Mouse (Mus musculus): ENCODE measurements around the gene Tubal3.
"Not testable (repeated sequence)": the region's sequence is repeated elsewhere in the genome, so short reads cannot be mapped to it uniquely, and the experiment has no call there.

Tubal3 gene

GRCm38 (mm10) chr13:3917571-3918311 lies at the start of gene Tubal3, which contains the start of gene Net1:
Gene Tubal3, plus strand, starts transcription at chr13:3918274.
Gene Net1, minus strand, starts transcription at chr13:3918220.
- DNase-seq (ENCODE audit: low spot score in 2 of 2) = peak; percentile 83 to 86

DNA sequence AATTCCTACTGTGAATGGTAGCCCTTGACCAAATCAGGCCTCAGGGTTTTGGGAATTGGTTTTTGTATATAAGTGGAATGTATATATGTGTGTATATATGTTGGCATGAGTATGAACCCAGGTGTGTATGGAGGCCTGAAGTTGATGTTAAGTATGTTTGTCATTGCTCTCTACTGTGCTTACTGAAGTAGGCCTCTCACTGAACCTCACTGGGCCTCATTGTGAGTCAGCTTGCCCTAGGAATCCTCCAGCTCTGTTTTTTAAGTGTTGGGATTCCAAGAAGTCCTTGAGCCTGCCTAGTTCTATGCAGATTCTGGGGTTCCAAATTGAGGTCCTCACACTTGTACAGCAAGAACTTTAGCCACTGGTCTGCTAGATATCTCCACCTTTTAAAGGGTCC lies 48.2 kb upstream of the Tubal3 start:
- no peak for DNase-seq (ENCODE audit: low spot score in 2 of 2)

GRCm38 (mm10) chr13:3872832-3873231 lies 45.2 kb upstream of the Tubal3 start:
- DNase-seq (ENCODE audit: low spot score in 2 of 2) = no peak

DNA sequence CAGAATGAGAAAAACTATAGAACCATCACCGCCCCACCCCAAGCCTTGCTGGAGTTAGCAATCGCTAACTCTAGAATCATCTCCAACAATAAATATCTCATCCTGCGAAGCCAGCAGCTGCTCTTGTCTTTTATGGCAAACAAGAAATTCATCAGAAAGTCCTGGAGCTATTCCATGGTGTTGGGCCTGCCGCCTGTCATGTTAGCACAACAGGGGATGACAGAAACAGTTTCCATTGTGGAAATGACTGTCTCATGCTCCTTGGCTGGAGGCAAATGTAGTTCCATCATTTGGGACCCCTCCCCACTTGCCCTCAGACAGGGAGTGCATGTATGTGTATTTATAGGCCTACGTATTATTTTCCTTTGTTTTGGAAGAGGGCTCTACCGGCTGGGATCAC lies 41.6 kb upstream of the Tubal3 start:
- no peak for DNase-seq (ENCODE audit: low spot score in 2 of 2)

- peak in 1 of 2 experiments; percentile 47 for DNase-seq (ENCODE audit: low spot score in 2 of 2)
Measured at GRCm38 (mm10) chr13:3877185-3877584, 40.9 kb upstream of the Tubal3 start.

DNA sequence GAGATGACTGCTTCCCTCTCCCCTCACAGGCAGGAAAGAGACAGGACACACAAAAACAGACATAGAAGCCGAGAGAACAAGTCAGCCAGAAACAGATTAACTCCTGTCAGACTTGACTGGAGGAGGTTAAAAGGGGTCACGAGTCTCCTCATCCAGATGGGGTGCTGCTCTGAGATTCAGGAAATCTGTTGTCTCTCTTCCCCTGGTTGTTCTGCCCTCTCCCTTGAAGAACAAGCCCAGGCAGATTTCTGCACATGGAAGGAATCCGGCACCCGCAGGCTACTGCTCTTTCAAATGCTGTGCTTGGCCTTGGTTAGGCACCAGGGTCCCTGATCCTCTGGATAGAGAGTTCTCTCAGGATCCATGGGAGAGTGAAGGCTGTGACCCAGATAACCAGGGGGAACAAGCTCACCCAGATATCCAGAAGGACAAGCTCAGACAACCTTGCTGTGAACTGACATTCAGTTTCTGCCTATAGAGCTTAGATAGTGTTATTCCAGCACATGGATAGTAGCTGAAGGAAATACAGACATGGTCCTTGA lies 40.3 kb upstream of the Tubal3 start:
- no peak for DNase-seq (ENCODE audit: low spot score in 2 of 2)

DNA sequence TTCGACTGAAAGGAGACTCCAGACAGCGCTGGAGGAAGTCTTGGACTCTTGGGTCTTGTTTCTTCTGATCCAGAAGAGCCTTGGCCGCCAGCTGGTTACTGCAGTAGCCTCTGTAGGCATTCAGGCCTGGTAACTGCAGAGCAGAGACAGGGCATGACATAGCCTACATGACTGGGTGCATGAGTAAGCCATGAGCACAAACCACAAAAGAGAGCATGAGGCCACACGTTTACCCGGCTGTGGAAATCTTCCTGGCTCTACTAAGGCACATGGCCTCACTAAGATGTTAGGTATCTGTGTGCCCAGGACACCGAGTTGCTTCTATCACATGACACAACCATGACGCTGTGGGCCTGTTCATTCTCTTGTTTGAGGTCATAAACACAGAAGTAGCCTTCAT lies 31.4 kb upstream of the Tubal3 start:
- DNase-seq (ENCODE audit: low spot score in 2 of 2) = no peak

- DNase-seq (ENCODE audit: low spot score in 2 of 2) = no peak
Measured at GRCm38 (mm10) chr13:3889111-3889510, 29.0 kb upstream of the Tubal3 start.

GRCm38 (mm10) chr13:3890061-3890460 lies 28.0 kb upstream of the Tubal3 start:
- no peak for DNase-seq (ENCODE audit: low spot score in 2 of 2)

DNA sequence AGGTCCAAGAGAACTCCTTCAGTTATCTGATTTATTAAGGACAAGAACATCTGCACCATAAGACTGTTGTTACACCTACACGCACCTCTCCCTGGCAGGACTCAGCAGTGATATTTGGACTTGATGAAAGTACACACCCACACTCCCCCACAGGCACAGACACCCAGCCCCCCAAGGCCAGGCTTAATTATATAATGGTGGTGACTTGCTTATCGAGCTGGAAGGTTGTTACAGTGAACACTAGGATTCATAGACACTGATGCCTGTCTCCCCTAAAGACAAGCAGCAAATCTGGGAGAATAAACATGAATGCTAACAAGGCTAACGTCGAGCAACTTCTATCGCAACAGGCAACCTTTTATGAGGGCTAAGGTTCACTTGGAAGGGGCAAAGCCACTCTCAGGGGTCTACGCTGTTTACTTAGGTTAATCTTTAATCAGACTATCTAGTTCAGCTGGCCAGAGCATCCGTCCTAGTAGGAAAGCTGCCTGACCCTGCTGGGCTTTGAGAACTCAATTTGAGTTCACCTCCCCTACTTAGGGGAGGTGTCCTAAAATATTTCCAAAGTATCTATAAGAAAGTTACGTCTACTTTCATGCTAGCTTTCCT lies 26.5 kb upstream of the Tubal3 start:
- DNase-seq (ENCODE audit: low spot score in 2 of 2) = no peak

DNA sequence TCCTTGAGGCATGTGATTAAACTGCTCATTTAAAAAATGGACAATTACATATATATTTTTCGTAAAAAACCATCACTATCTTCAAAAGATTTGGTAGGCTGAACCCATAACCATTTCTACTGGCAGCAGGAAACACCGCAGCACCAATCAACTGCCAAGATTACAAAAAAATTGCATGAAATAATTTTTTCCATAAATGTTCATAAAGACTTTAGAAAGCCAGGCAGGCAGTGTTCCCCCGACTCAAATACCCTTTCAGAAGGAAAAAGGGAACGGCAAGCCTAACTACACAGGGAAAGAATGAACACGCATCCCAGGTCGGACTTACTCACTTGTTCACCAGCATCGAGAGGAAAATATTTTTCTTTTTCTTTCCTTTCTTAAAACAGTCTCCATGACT lies 25.5 kb upstream of the Tubal3 start:
- no peak for DNase-seq (ENCODE audit: low spot score in 2 of 2)

DNA sequence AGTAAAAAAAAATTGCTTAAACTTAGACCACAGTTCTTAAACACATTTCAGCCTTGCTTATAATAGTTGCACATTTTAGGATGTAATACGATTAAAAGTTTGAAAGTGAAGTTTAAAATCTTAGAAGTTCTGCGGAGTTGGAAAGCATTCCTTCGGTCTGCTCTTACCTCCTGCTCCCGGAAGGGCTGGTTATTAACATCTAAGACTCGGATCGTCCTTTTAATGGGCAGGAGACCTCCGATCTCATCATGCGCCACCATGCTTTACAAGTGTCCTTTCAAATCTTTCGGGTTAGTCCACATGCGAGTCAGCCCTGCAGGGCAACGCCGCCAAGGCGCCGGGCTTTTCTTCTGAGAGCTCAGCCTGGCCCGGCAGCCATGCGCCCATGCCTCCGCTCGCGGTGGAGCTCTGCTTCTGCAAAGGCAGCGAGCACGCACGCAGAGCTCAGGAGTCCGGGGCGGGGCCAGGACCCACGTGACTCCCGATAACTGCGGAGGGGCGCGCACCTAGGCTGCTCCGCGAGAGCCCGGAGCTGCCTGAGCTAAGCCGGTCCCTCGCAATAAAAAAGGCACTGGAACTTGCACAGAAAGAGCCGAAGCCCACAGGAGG lies 24.8 kb upstream of the Tubal3 start:
- peak; percentile 93 to 95 for DNase-seq (ENCODE audit: low spot score in 2 of 2)

- DNase-seq (ENCODE audit: low spot score in 2 of 2) = no peak
Measured at GRCm38 (mm10) chr13:3894549-3894948, 23.5 kb upstream of the Tubal3 start.

DNA sequence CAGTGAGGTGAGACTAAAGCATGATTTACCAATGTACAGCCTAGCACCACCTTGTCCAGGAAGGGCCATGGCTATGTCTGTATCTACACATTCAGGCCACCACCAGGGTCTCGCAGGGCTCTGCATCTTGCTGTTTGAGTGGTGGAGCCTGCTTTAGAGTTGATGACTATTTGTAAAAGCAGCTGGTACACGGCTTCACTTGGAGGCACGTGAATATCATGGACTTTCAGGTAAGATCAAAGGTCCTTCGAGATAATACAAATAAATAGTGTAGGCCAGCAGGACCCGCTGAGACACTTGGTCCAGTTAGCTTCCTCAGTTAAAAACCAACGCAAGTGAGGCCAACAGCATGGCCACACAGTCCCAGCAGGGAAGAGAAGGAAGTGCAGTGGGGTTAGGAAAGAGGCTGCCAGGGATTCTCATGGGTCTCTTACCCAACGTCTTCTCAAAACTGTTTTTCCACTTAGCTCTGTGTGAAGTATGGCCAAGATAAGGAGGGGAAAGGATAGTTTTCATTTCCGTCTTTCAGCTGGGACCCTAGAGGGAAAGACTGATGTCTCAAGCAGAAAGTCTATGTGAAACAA lies 22.6 kb upstream of the Tubal3 start:
- no peak for DNase-seq (ENCODE audit: low spot score in 2 of 2)

GRCm38 (mm10) chr13:3896032-3896431 lies 22.0 kb upstream of the Tubal3 start:
- DNase-seq (ENCODE audit: low spot score in 2 of 2) = no peak

GRCm38 (mm10) chr13:3896913-3897312 lies 21.2 kb upstream of the Tubal3 start:
- peak; percentile 53 to 74 for DNase-seq (ENCODE audit: low spot score in 2 of 2)

- not testable (repeated sequence) for DNase-seq (ENCODE audit: low spot score in 2 of 2)
Measured at GRCm38 (mm10) chr13:3898202-3898601, 19.9 kb upstream of the Tubal3 start.

DNA sequence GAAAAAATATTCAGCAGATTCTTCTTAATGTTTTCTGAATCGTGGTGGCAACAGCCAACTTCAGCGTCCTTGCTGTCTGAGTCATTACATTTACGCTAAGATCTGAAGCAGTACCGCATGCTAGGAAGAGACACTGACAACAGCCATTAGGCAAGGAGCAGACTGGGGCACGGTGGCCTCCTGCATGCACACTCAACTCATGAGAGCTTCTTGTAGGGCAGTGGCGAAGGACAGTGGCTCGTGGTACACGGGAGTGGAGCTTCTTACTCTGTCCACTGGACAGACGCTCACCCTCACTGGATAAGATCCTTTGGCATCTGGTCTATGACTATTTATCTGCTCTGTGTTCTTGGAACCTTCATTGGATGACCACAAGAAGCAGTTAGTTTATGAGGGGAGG lies 18.8 kb upstream of the Tubal3 start:
- no peak for DNase-seq (ENCODE audit: low spot score in 2 of 2)

GRCm38 (mm10) chr13:3907151-3907696 lies 10.8 kb upstream of the Tubal3 start:
- DNase-seq (ENCODE audit: low spot score in 2 of 2) = no peak

DNA sequence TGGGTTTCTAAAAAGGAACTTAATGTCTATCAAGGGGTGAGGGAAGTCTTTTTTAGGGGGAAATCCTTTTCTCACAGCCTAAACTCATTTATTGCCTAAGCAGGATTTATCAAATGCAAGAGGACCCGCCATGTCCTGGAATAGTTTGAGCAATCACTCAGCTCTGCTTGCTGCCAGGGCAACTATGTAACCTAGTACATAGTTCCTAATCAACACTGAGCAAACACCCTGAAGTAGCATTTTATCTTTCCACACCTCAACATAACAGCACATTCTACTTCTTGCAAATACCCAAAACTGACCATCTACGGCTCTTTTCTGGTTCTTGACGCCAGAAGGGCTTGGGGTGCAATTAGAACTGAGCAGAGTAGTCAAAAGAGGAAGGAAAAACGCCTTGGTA lies 9.8 kb upstream of the Tubal3 start:
- DNase-seq (ENCODE audit: low spot score in 2 of 2) = no peak

GRCm38 (mm10) chr13:3910356-3910755 lies 7.7 kb upstream of the Tubal3 start:
- no peak for DNase-seq (ENCODE audit: low spot score in 2 of 2)

DNA sequence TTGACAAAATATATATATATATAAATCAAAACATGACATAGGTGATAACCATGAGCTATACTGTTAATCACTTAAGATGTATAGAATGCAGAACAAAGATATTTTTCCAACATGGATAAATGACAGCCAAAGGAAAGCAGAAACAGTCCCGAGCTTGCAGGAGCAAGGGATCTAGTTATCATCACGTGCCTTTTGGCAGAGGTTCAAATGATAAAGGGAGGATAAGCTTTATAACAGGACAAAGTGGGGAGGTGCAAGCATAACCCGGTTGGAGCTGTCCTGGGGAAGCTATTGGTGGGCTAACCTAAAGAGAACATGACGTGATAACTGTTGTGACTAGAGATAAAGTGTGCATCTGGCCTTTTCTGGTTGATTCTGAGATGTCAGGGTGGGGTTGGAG lies 4.6 kb upstream of the Tubal3 start:
- DNase-seq (ENCODE audit: low spot score in 2 of 2) = no peak
